Mouse (Mus musculus) stomach, postnatal 0 days (tissue): ENCODE results near the gene Spata9.
"Not testable (repeated sequence)": the region's sequence is repeated elsewhere in the genome, so short reads cannot be mapped to it uniquely, and the experiment has no call there.

ENCODE experiments used
- CTCF ChIP-seq: IDR thresholded peaks from 2 replicates; pipeline ENCODE4 v1.5.1; 2016; ENCODE audit warnings: antibody characterized with exemption, low read depth, mild to moderate bottlenecking, moderate library complexity
- EP300 ChIP-seq: optimal IDR thresholded peaks from 2 replicates; pipeline ENCODE3; 2016; ENCODE audit warnings: antibody characterized with exemption

DNA sequence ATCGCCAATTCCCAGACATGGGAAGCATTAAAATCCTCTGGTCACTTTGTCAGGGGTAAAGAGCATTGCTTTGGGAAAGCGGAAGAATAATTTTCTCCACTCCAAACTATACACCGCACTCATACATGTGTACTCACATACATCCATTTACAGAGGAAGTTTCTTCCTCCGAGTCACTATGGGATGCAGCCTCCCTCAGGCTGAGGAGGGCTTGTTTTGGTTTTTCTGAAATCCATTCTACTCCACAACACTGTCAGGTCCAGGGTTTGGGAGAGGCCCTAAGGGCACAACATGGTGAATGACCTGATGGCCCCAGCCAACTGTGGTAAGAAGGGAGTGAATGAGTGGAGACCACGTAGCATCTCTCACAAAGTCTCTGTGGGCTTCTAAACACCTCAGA is 37.9 kb upstream of the Spata9 start:
- not testable (repeated sequence) for TF ChIP-seq CTCF, EP300
